Mouse (Mus musculus) lung, postnatal 25 days (tissue): Measurements from ENCODE around the gene Xpot.

Experiments used
- DNase-seq: peaks from one replicate; pipeline ENCODE4 v3.0.0; 2022; ENCODE audit warnings: low spot score

Gene Xpot

DNA sequence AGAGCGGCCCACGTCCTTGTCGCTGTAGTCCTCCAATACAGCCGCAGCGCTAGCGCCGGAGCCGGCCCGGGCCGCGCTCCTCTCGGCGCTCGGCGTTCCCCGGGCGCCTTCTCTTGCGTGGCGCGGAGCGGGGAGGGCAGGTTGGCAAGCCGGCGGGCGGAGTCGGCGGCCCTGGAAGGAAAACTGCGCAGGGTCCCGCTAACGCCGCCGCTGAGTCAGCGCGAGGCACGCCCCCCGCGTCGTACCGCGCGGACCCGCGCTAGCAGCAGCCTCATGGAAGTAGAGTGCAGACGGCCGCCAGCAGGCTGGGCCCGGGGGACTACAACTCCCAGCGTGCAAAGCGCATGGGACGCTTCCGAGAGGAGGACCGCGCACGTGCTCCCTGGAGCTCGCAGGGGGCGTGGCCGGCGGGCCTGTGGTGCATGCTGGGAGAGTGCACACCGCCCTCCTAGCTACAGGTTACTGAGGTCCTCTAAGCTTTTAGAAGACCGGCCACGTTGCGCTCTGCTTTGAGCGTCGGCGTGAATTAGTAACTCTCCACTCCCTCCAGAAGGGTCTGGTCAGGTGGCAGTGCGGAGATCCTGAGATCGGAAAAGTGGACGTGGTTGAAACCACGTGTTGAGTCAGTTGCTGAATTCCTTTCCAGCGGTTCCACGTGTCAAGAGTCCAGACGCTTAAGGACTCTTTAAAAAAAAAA, at the start of gene Xpot:
Gene Xpot (minus strand): TSS at position 147 of the 697 bp plus-strand sequence.
- DNase-seq = peak; percentile 98

DNA sequence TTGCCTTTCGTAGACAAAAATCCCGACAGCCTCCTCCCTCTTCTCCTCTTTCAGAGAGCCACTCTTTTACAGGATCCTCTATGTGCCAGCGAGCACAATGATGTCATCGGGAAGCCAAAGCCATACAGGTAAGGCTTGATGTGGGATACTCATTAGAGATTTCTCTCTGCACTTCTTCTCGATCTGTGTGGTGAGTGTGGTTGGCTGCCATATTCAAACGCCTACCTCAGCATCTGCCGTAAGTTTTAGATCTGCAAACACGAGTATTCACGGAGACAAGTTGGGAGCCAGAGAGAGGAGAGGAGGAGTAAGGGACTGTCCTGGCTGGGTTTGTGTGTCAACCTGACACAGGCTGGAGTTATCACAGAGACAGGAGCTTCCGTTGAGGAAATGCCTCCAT, 43.0 kb upstream of the Xpot start:
- DNase-seq = no peak

GRCm38 (mm10) chr10:121665631-121666145, 39.6 kb upstream of the Xpot start:
- DNase-seq = no peak

- no peak for DNase-seq
Observed at GRCm38 (mm10) chr10:121663599-121663998, 37.5 kb upstream of the Xpot start.

- no peak for DNase-seq
Observed at GRCm38 (mm10) chr10:121662711-121663110, 36.6 kb upstream of the Xpot start.

- DNase-seq = no peak
Observed at GRCm38 (mm10) chr10:121655907-121656306, 29.8 kb upstream of the Xpot start.

- no peak for DNase-seq
Observed at GRCm38 (mm10) chr10:121653079-121653478, 26.9 kb upstream of the Xpot start.

GRCm38 (mm10) chr10:121646294-121646693, 20.2 kb upstream of the Xpot start:
- DNase-seq = no peak

DNA sequence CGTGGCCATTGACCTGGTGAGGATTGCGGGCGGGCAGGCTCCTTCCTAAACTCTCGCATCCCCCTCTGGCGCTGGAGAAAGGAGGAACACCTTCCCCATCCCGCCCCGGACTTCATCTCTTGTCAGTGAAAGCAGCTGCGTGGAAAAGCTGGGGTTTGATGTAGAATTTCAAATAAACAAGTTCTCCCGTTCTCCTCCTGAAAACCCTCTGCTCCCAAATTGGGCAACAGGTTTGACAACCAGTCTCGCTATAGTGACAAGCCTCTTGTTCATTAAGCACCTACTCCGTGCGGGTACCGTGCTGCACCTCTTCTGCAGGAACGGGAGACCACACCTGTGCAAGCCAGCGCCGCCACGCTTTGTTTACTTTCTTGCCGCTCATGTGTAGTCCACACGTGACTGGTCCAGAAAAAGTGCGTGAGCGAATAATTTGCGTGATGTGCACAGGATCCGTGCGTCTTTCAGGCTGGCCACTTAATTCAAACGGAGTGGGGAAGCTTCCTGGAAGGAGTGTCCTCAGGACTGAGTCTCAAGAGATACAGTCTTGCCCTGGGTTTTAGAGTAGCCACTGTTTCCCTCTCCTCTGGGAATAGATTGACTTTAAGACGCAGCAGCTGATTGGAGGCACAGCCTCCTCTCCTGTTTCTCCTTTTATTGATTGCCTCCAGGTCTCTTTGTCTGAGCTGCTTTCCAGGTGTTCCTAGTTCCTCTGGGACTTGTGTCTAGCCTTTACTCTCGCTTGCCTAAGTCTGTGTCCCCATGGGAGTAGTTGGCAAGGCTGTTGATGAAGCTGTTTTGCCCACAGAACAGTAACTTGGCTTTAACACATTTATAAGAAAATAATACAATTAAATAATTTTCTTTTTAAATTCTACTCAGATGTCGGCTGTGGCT, 16.2 kb upstream of the Xpot start:
- DNase-seq = no peak

DNA sequence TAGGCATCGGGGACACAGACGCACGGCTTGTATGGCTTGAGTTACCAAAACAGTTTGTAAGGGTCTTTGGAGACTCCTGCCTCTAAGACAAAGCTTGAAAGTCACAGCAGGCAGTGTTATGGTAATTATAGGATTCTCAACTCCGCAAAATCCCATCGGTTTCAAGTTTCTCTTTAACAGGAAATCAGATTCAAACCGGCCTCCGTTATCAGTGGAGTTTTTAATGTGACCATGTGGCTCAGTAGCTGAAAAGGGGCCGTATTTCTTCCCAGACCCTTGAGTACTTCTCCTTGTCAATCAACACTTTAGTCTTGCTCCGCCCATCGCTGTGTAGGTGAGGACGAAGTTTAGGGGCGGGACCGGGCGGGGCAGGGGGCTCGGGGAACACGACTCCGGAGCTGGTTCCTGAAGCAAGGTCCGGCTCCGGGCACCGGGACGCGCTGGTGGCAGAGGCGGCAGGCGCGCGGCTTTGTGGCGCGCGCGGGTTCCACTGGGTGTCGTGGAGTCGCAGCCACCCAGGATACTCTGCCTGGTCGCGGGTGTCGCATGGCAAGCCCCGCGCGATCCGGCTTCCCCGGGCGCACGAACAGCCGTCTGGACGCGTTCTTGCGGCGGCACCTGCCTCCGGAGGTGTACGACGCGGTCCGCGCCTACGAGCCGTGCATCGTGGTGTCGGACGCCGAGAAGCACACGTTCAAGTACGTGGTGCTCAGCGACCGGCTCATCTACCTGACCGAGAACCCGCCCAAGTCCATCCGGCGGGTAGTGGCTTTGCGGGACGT, 15.3 kb upstream of the Xpot start, which contains the start of gene D930020B18Rik:
Gene D930020B18Rik (plus strand): TSS at position 317 of the 782 bp plus-strand sequence.
- no peak for DNase-seq

DNA sequence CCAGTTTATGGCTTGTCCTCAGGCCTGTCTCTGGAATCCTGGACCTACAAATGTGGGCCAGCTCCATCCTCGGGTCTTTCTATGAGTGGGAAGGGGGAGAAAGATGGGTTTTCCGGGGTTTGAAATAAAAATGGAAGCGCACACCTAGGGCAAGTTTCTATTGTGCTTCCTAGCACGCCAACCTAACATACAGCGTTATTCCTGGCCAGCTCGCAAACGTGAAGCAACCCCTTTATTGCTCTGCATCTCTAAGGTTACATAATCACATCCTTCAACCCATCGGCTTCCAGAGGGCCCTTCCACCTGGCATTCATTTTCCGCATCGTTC, 14.8 kb upstream of the Xpot start:
- no peak for DNase-seq

DNA sequence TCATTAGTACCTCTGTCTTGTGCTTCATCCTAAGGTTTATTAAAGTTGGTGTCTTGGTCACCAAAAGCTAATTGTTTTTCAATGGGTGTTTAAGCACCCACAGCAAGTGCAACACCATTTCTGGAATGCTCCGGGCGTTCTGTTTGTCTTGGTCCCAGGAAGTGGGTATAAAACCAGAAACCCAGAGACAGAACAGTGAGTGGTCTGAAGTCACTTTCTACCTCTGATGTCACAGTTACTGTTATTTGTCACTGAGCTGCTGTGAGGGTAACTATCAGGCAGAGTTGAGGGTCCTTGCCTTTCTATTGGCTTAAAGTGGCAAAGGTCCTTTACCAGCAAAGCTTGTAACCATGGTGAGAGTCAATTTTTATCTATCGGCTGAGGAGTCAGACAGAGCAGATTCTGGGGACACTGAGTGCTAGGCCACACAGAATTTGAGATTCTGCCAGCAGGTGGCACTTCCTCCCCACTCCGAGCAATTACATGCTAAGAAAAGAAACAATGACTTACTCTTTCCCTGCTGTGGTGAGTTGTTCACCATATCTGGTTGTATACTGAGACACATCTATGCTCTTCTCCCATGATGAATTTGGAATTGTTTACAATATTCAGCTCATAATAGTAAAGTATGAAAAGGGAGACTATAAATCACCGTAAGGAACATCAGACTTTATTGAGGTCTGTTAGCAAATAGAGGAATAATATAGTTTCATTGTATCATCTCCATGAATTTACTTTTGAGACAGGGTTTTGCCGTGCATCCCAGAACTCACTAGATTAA, 14.2 kb upstream of the Xpot start:
- peak; percentile 24 for DNase-seq

GRCm38 (mm10) chr10:121639573-121639972, 13.4 kb upstream of the Xpot start:
- no peak for DNase-seq

- DNase-seq = no peak
Observed at GRCm38 (mm10) chr10:121636276-121636675, 10.1 kb upstream of the Xpot start.

GRCm38 (mm10) chr10:121634159-121634558, 8.0 kb upstream of the Xpot start:
- no peak for DNase-seq

GRCm38 (mm10) chr10:121628561-121629040, 2.5 kb upstream of the Xpot start:
- no peak for DNase-seq

- DNase-seq = no peak
Observed at GRCm38 (mm10) chr10:121627216-121627852, 1.2 kb upstream of the Xpot start.

- peak; percentile 34 for DNase-seq
Observed at GRCm38 (mm10) chr10:121625407-121626185, 536 bp downstream of the Xpot start.

DNA sequence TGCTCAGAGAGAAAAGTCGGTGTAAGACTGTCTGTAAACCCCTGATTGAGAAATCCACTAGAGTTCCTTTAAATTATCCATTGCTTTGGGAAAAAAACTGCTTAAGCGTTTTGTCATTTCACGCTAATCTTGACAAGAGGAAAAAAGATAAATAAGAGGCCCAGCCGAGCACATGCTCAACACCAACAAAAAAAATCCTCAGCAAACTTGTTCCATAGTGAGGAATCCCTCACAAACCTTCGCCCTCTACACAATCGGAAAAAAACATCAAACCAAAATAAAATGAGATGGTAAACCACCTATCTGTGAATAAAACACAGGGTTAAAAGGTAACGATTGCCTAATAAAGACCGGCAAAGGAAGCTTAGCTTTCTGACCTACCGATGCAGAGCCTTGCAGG, 1.1 kb downstream of the Xpot start:
- DNase-seq = no peak

DNA sequence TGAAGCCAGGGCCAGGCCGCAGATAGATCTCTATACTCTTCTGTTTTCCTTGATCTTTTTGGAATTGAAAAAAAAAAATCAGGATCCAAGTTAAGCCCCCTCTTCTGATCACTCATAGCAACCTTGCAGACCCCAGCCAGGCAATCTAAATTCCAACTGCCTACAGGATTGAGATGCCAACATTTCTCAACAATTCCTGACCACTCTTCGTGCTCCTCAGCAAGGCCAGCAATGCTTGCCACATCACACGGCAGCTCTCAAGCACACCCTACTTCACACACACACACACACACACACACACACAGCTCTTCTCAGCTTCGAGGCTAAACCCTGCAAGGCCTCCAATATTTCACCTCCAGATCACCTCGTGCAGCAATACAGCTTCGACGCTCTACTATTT, 2.5 kb downstream of the Xpot start:
- no peak for DNase-seq
